Mouse (Mus musculus): Measurements from ENCODE around the gene Nrl. TPM values are rescaled to one million over a fixed set of nuclear protein-coding genes. Genes with fewer than 3 reads are reported as not detected.
A peak's percentile ranks its signal among the peaks of the same experiment; 100 is the strongest.

The Nrl gene
- polyA plus RNA-seq, 1 experiment from 2014 or later = not detected

DNA sequence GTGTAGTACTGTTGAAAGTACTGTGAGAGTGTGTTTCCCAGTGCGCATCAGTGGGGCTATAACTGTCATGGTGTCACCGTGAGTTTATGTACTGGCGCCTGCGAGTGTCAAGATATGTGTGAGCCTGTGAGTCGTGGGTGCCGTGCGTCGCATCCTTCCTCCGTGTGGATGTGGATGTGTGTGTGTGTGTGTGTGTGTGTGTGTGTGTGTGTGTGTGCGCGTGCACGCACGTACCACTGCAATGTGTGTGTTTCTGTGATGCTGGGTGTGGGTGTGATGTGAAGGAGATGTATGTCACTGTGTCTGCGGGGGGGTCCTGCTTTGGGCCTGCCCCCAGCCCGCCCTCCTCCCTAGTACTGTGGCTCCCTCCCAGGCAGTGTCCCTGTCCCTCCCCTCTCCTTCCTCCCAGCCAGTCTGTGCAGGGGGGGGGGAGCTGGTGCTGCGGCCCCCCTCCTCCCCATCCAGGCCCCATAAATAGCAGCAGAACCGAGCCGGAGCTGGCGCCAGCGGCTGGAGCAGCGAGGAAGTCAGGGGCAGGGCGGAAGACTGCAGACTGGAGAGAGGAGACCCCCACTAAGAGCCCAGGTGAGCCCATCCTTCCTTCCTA lies 14.6 kb downstream of the Nrl start, which contains the start of gene Cpne6:
Gene Cpne6, plus strand, starts transcription at position 321 of the 607 bp plus-strand sequence.
- no peak for ATAC-seq
- H3K4me2 ChIP-seq (ENCODE audit: low read depth, low read length) = no peak within 1 kb of the TSS
- no peak within 1 kb of the TSS for H3K9ac ChIP-seq (replicated peaks)
- H3K4me1 ChIP-seq (ENCODE audit: insufficient read depth) = no peaks in the 10 kb centered on the region
- 71% methylated on average over 17 of the region's 22 CpGs for WGBS (ENCODE audit: insufficient replicate concordance)
- peaks cover 18% of the 10 kb centered on the region for H3K27me3 ChIP-seq (ENCODE audit: insufficient read depth, low read length)
- no peak for TF ChIP-seq CTCF (IDR thresholded peaks at IDR 0.05; ENCODE audit: low read depth)
- TF ChIP-seq EP300 (IDR thresholded peaks at IDR 0.05; ENCODE audit: low read depth) = no peak
- H3K4me3 ChIP-seq (ENCODE audit: low read depth, low read length) = no peak within 1 kb of the TSS
- DNase-seq = no peak
- H3K36me3 ChIP-seq (replicated peaks; ENCODE audit: insufficient read depth, low read length) = no peaks in the 10 kb centered on the region
- H3K9me3 ChIP-seq (ENCODE audit: low read length) = no peaks in the 10 kb centered on the region
- H3K27ac ChIP-seq (ENCODE audit: low read depth) = no peak within 1 kb of the TSS

DNA sequence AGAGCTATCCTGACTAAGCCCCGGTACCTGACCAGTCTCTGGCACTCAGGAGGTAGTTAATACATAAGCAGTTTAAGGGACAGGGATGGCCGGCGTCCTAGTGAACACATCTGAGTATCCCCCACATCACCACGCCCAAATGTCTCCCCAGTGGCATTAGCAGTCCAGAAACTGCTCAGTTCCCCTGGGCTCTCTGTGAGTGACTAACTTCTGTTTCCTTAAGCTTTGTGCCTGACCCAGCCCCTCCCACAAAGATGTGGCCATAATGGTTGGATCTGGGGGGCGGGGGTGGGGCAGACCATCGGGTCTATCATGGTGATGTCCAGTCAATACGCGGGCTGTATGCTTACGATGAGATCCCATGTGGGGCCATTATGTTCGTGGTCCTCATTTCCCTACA lies 15.2 kb downstream of the Nrl start:
- Histone ChIP-seq H3K36me3 (replicated peaks; ENCODE audit: insufficient read depth, low read length) (no peaks in the 10 kb centered on the region), H3K9ac (replicated peaks) (no peak overlapping the region), H3K27ac (ENCODE audit: low read depth) (no peak overlapping the region), H3K4me1 (ENCODE audit: insufficient read depth) (no peaks in the 10 kb centered on the region), H3K4me2 (ENCODE audit: low read depth, low read length) (no peak overlapping the region), H3K4me3 (ENCODE audit: low read depth, low read length) (no peak overlapping the region), H3K27me3 (ENCODE audit: insufficient read depth, low read length) (peaks cover 18% of the 10 kb centered on the region), H3K9me3 (ENCODE audit: low read length) (no peaks in the 10 kb centered on the region)
- WGBS (ENCODE audit: insufficient replicate concordance) = 72% methylated on average over 10 of the region's 10 CpGs
- ATAC-seq = no peak
- DNase-seq = no peak
- TF ChIP-seq CTCF (IDR thresholded peaks at IDR 0.05; ENCODE audit: low read depth) = no peak
- TF ChIP-seq EP300 (IDR thresholded peaks at IDR 0.05; ENCODE audit: low read depth) = no peak

DNA sequence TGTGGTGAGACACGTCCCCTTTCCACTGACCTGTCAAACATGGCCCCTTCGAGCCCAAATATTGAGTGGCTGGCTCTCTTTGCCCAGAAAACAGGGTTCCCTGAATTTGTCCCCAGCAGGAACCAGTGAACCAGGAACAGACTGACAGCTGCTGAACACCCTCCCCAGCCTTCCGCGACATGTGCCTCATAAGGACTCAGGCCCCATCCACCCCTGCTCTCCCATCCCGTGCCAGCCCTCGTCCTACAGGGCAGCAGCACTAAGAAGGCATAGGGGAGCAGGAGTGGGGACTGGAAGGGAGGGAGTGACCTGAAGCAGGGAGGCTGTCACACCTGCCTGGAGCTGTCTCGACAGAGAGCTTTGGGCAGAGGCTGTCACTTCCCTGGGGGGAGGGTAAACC lies 17.0 kb downstream of the Nrl start:
- no peak for DNase-seq
- no peaks in the 10 kb centered on the region for H3K36me3 ChIP-seq (replicated peaks; ENCODE audit: insufficient read depth, low read length)
- H3K4me1 ChIP-seq (ENCODE audit: insufficient read depth) = no peaks in the 10 kb centered on the region
- H3K9me3 ChIP-seq (ENCODE audit: low read length) = no peaks in the 10 kb centered on the region
- no peak for ATAC-seq
- TF ChIP-seq CTCF (IDR thresholded peaks at IDR 0.05; ENCODE audit: low read depth) (no peak), EP300 (IDR thresholded peaks at IDR 0.05; ENCODE audit: low read depth) (no peak)
- H3K27me3 ChIP-seq (ENCODE audit: insufficient read depth, low read length) = peaks cover 18% of the 10 kb centered on the region
- no peak overlapping the region for H3K4me3 ChIP-seq (ENCODE audit: low read depth, low read length)
- 50% methylated on average over 7 of the region's 7 CpGs for WGBS (ENCODE audit: insufficient replicate concordance)
- H3K4me2 ChIP-seq (ENCODE audit: low read depth, low read length) = no peak overlapping the region
- H3K9ac ChIP-seq (replicated peaks) = no peak overlapping the region
- H3K27ac ChIP-seq (ENCODE audit: low read depth) = no peak overlapping the region

DNA sequence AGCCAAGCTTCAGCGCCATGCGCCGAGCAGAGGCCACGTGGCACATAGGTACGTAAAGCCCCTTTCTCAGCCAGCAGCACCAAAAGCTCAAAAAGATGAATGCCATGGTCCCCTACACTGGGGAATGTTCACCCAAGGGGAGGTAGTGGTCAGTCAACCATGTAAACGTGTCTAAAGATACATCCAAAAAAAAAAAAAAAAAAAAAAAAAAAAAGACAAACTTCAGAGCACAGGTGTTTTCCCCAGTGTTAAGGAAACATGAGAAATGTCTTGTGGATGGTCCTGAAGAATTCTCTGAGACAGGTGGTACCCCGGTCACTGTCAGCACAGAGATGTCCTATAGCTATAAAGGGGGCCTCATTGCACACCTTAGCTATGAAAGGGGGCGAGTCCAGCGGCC lies 19.2 kb downstream of the Nrl start:
- TF ChIP-seq EP300 (IDR thresholded peaks at IDR 0.05; ENCODE audit: low read depth) = no peak
- peaks cover 8% of the 10 kb centered on the region for H3K27me3 ChIP-seq (ENCODE audit: insufficient read depth, low read length)
- H3K4me1 ChIP-seq (ENCODE audit: insufficient read depth) = no peaks in the 10 kb centered on the region
- no peak overlapping the region for H3K4me2 ChIP-seq (ENCODE audit: low read depth, low read length)
- 82% methylated on average over 9 of the region's 9 CpGs for WGBS (ENCODE audit: insufficient replicate concordance)
- DNase-seq (no peak), ATAC-seq (no peak)
- no peak overlapping the region for H3K27ac ChIP-seq (ENCODE audit: low read depth)
- no peaks in the 10 kb centered on the region for H3K9me3 ChIP-seq (ENCODE audit: low read length)
- H3K4me3 ChIP-seq (ENCODE audit: low read depth, low read length) = no peak overlapping the region
- H3K36me3 ChIP-seq (replicated peaks; ENCODE audit: insufficient read depth, low read length) = no peaks in the 10 kb centered on the region
- no peak overlapping the region for H3K9ac ChIP-seq (replicated peaks)

DNA sequence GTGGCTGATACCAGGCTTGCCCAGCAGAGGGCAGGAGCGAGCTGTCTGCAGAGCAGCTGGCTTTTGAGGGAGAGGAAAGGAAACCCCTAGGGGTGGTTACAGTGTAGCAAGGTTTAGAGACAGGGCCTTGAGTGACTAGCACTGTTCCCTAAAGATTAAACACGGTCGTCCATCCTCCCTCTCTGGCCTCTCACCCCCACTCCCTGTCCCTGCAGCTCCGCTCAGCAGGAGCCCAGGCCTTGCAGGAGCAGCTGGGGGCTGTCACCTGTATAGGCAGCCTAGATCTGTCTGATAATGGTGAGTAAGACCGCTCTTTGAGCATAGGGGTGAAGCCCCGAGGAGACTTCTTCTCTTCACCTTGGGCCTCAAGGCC lies 27.3 kb downstream of the Nrl start:
- 0 out of 2 replicates have a peak, but pooled peaks cover 2% of the 10 kb centered on the region for H3K27me3 ChIP-seq (ENCODE audit: insufficient read depth, low read length)
- WGBS (ENCODE audit: insufficient replicate concordance) = 33% methylated on average over 6 of the region's 6 CpGs

DNA sequence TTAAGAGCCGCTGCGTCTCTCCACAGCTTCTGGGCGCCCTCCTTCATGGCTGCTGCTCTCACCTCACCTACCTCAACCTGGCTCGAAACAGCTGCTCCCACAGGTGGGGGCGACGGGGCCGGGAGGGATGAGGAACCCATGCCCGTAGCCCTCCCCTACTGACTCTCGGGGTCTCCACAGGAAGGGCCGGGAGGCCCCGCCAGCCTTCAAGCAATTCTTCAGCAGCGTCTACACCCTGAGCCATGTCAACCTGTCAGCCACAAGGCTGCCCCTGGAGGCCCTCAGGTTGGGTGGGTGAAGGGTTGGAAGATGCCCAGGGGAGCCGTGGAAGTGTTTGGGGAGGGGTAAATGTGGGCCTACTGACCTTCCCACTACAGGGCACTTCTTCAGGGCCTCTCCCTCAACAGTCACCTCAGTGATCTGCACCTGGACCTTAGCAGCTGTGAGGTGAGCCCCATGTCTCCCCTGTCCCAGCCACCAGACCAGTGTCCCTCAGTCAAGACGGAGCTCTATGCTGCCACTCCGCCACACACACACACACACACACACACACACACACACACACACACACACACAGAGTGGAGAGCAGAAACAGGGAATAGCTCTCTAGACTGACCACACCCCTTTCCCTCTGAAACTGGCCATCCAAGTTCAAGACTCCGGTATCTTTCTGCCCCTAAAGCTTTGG lies 27.9 kb downstream of the Nrl start:
- TF ChIP-seq EP300 (IDR thresholded peaks at IDR 0.05; ENCODE audit: low read depth) = no peak
- no peak for TF ChIP-seq CTCF (IDR thresholded peaks at IDR 0.05; ENCODE audit: low read depth)
- Histone ChIP-seq H3K4me3 (ENCODE audit: low read depth, low read length) (no peak overlapping the region), H3K27ac (ENCODE audit: low read depth) (no peak overlapping the region), H3K4me1 (ENCODE audit: insufficient read depth) (no peaks in the 10 kb centered on the region; the same call in 1 of the 2 replicates), H3K4me2 (ENCODE audit: low read depth, low read length) (no peak overlapping the region), H3K9ac (replicated peaks) (no peak overlapping the region), H3K36me3 (replicated peaks; ENCODE audit: insufficient read depth, low read length) (no peaks in the 10 kb centered on the region), H3K9me3 (ENCODE audit: low read length) (no peaks in the 10 kb centered on the region), H3K27me3 (ENCODE audit: insufficient read depth, low read length) (0 out of 2 replicates have a peak, but pooled peaks cover 2% of the 10 kb centered on the region)
- ATAC-seq (no peak; the same call in 1 of the 2 replicates), DNase-seq (no peak)
- 69% methylated on average over 16 of the region's 16 CpGs for WGBS (ENCODE audit: insufficient replicate concordance)

More for the DNA sequence above, 27.3 kb downstream of the Nrl start:
- peak; percentile 99 for TF ChIP-seq CTCF (IDR thresholded peaks at IDR 0.05; ENCODE audit: low read depth)
- no peak for TF ChIP-seq EP300 (IDR thresholded peaks at IDR 0.05; ENCODE audit: low read depth)
- H3K36me3 ChIP-seq (replicated peaks; ENCODE audit: insufficient read depth, low read length) = no peaks in the 10 kb centered on the region
- no peak overlapping the region for H3K4me3 ChIP-seq (ENCODE audit: low read depth, low read length)
- H3K4me2 ChIP-seq (ENCODE audit: low read depth, low read length) = no peak overlapping the region
- no peak overlapping the region for H3K9ac ChIP-seq (replicated peaks)
- H3K27ac ChIP-seq (ENCODE audit: low read depth) = no peak overlapping the region
- H3K9me3 ChIP-seq (ENCODE audit: low read length) = no peaks in the 10 kb centered on the region
- ATAC-seq (peak; percentile 81), DNase-seq (peak; percentile 90)
- no peaks in the 10 kb centered on the region for H3K4me1 ChIP-seq (ENCODE audit: insufficient read depth)

All from liver, postnatal 0 days (tissue).